Mouse (Mus musculus): Measurements from ENCODE around the gene Timp1. TPM values are rescaled to one million over a fixed set of nuclear protein-coding genes. Genes with fewer than 3 reads are reported as not detected.

Timp1 gene
- 2.0 and 2.4 TPM in 2 replicates for polyA plus RNA-seq (2012; rRNA removed)

DNA sequence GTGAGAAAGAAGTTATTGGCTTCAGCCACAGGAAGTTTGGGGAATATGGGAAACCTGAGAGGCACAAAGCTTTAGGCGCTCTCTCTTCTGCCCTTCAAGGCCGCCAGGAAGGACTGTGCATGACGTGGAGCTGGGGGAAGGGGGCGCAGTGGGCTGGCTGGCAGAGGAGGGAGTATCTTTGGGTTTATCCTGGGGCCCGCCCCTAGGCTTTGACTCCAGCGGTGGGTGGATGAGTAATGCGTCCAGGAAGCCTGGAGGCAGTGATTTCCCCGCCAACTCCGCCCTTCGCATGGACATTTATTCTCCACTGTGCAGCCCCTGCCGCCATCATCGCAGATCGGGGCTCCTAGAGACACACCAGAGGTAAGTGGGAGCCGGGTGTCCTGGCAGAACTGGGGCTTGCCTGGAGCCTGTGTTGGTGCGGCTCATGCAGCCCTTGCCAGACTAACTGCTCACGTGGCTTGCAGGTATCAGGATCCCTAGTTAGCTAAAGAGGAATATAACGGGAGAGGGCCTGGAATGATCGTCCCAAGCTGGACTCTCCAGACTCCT is at the start of gene Timp1:
Gene Timp1, plus strand, starts transcription at position 205 of the 552 bp plus-strand sequence.
- DNase-seq, result no peak
- TF ChIP-seq POLR2A (IDR thresholded peaks at IDR 0.05; ENCODE audit: low read depth, low read length) (no peak), CTCF (conservative IDR thresholded peaks at IDR 0.05; ENCODE audit: insufficient read depth, insufficient read length, low read depth, low read length) (no peak)
- H3K4me3 ChIP-seq (ENCODE audit: insufficient read depth, low read depth, low read length), result no peak within 1 kb of the TSS
- H3K27ac ChIP-seq (ENCODE audit: insufficient read depth, low read depth, low read length), result no peak within 1 kb of the TSS
- H3K4me1 ChIP-seq (ENCODE audit: control insufficient read depth, insufficient read depth, low read length), result no peaks in the 10 kb centered on the region
- 5% methylated on average over 18 of the region's 18 CpGs for WGBS
- no peaks in the 10 kb centered on the region for H3K36me3 ChIP-seq (ENCODE audit: control insufficient read depth, insufficient read depth, low read length)
- no peaks in the 10 kb centered on the region for H3K27me3 ChIP-seq (replicated peaks; ENCODE audit: control insufficient read depth, insufficient read depth, low read length)

DNA sequence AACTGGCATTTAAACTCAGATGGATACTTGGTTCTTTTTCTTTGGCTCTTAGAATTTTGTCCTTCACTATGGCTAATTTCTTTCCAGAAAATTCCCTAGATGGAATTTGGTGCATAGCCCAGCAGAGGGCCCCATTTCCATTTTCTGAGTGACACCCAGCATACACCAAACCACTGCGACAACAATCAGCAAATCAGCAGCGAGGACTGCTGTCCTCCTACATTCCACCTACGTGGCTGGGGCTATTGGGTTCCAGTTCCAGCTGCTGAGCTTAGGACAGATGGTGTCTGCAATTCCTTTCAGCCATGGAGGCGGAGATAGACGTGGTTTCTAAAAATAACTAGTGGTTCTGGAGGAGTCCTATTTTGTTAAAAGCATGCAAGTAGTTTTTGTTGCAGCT is 41.0 kb upstream of the Timp1 start:
- peak; percentile 67 for DNase-seq
- TF ChIP-seq POLR2A (IDR thresholded peaks at IDR 0.05; ENCODE audit: low read depth, low read length) (no peak), CTCF (conservative IDR thresholded peaks at IDR 0.05; ENCODE audit: insufficient read depth, insufficient read length, low read depth, low read length) (peak; percentile 47)
- Histone ChIP-seq H3K4me1 (ENCODE audit: control insufficient read depth, insufficient read depth, low read length) (no peaks in the 10 kb centered on the region), H3K4me3 (ENCODE audit: insufficient read depth, low read depth, low read length) (no peak overlapping the region), H3K36me3 (ENCODE audit: control insufficient read depth, insufficient read depth, low read length) (no peaks in the 10 kb centered on the region), H3K27ac (ENCODE audit: insufficient read depth, low read depth, low read length) (no peak overlapping the region), H3K27me3 (replicated peaks; ENCODE audit: control insufficient read depth, insufficient read depth, low read length) (no peaks in the 10 kb centered on the region)
- WGBS, result 3% methylated on average over 5 of the region's 5 CpGs

DNA sequence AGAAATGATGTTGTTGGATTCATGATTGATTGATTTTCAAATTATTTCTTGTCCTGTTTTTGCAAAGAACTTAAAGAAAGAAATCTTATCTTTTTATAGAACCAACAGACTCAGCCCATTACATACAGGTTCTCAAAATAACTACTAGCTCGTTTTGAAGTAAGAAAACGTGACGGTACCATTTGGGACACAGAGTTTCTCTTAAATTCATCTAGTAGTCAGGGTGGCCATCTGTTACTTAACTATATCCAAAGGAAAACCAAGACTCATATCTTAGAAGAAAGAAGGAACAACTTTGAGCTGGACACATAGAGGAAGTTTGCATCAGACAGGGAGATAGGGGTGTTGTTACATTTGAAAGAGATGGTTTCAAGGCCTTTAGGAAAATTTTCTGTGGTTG is 22.7 kb upstream of the Timp1 start:
- Histone ChIP-seq H3K4me1 (ENCODE audit: control insufficient read depth, insufficient read depth, low read length) (no peaks in the 10 kb centered on the region; the same call in 1 of the 2 replicates), H3K36me3 (ENCODE audit: control insufficient read depth, insufficient read depth, low read length) (no peaks in the 10 kb centered on the region), H3K27ac (ENCODE audit: insufficient read depth, low read depth, low read length) (no peak overlapping the region), H3K27me3 (replicated peaks; ENCODE audit: control insufficient read depth, insufficient read depth, low read length) (no peaks in the 10 kb centered on the region), H3K4me3 (ENCODE audit: insufficient read depth, low read depth, low read length) (no peak overlapping the region)
- TF ChIP-seq POLR2A (IDR thresholded peaks at IDR 0.05; ENCODE audit: low read depth, low read length) (no peak), CTCF (conservative IDR thresholded peaks at IDR 0.05; ENCODE audit: insufficient read depth, insufficient read length, low read depth, low read length) (no peak)
- no peak for DNase-seq
- 83% methylated on average over 3 of the region's 3 CpGs for whole genome bisulfite sequencing

GRCm38 (mm10) chrX:20847816-20848215 is 22.1 kb upstream of the Timp1 start:
- no peaks in the 10 kb centered on the region for H3K36me3 ChIP-seq (ENCODE audit: control insufficient read depth, insufficient read depth, low read length)
- WGBS, result 3% methylated on average over 2 of the region's 2 CpGs
- H3K27me3 ChIP-seq (replicated peaks; ENCODE audit: control insufficient read depth, insufficient read depth, low read length), result no peaks in the 10 kb centered on the region
- no peak for TF ChIP-seq CTCF (conservative IDR thresholded peaks at IDR 0.05; ENCODE audit: insufficient read depth, insufficient read length, low read depth, low read length)
- TF ChIP-seq POLR2A (IDR thresholded peaks at IDR 0.05; ENCODE audit: low read depth, low read length), result no peak
- H3K27ac ChIP-seq (ENCODE audit: insufficient read depth, low read depth, low read length), result no peak overlapping the region
- no peak overlapping the region for H3K4me3 ChIP-seq (ENCODE audit: insufficient read depth, low read depth, low read length)
- no peak for DNase-seq
- H3K4me1 ChIP-seq (ENCODE audit: control insufficient read depth, insufficient read depth, low read length), result no peaks in the 10 kb centered on the region; the same call in 1 of the 2 replicates

- no peaks in the 10 kb centered on the region for H3K27me3 ChIP-seq (replicated peaks; ENCODE audit: control insufficient read depth, insufficient read depth, low read length)
- H3K27ac ChIP-seq (ENCODE audit: insufficient read depth, low read depth, low read length), result 0 out of 2 replicates have a peak overlapping the region, but pooled peaks have one; percentile 43
- H3K4me3 ChIP-seq (ENCODE audit: insufficient read depth, low read depth, low read length), result peak overlapping the region; percentile 82
- DNase-seq, result peak; percentile 98
- no peaks in the 10 kb centered on the region; the same call in 1 of the 2 replicates for H3K4me1 ChIP-seq (ENCODE audit: control insufficient read depth, insufficient read depth, low read length)
- TF ChIP-seq POLR2A (IDR thresholded peaks at IDR 0.05; ENCODE audit: low read depth, low read length) (peak; percentile 70), CTCF (conservative IDR thresholded peaks at IDR 0.05; ENCODE audit: insufficient read depth, insufficient read length, low read depth, low read length) (no peak)
- H3K36me3 ChIP-seq (ENCODE audit: control insufficient read depth, insufficient read depth, low read length), result no peaks in the 10 kb centered on the region
- under 1% methylated on average over 42 of the region's 42 CpGs for WGBS
These were observed 21.5 kb upstream of the Timp1 start for GRCm38 (mm10) chrX:20848256-20848984.

GRCm38 (mm10) chrX:20853794-20854193 is 16.2 kb upstream of the Timp1 start:
- H3K4me1 ChIP-seq (ENCODE audit: control insufficient read depth, insufficient read depth, low read length), result no peaks in the 10 kb centered on the region; the same call in 1 of the 2 replicates
- no peak for DNase-seq
- H3K27me3 ChIP-seq (replicated peaks; ENCODE audit: control insufficient read depth, insufficient read depth, low read length), result no peaks in the 10 kb centered on the region
- TF ChIP-seq POLR2A (IDR thresholded peaks at IDR 0.05; ENCODE audit: low read depth, low read length) (no peak), CTCF (conservative IDR thresholded peaks at IDR 0.05; ENCODE audit: insufficient read depth, insufficient read length, low read depth, low read length) (no peak)
- 94% methylated on average over 7 of the region's 7 CpGs for WGBS
- H3K4me3 ChIP-seq (ENCODE audit: insufficient read depth, low read depth, low read length), result no peak overlapping the region
- H3K36me3 ChIP-seq (ENCODE audit: control insufficient read depth, insufficient read depth, low read length), result no peaks in the 10 kb centered on the region; the same call in 1 of the 2 replicates
- H3K27ac ChIP-seq (ENCODE audit: insufficient read depth, low read depth, low read length), result no peak overlapping the region

GRCm38 (mm10) chrX:20861453-20862104 is 8.4 kb upstream of the Timp1 start:
- Histone ChIP-seq H3K4me3 (ENCODE audit: insufficient read depth, low read depth, low read length) (no peak overlapping the region), H3K4me1 (ENCODE audit: control insufficient read depth, insufficient read depth, low read length) (no peaks in the 10 kb centered on the region), H3K27me3 (replicated peaks; ENCODE audit: control insufficient read depth, insufficient read depth, low read length) (no peaks in the 10 kb centered on the region), H3K36me3 (ENCODE audit: control insufficient read depth, insufficient read depth, low read length) (no peaks in the 10 kb centered on the region), H3K27ac (ENCODE audit: insufficient read depth, low read depth, low read length) (no peak overlapping the region)
- TF ChIP-seq CTCF (conservative IDR thresholded peaks at IDR 0.05; ENCODE audit: insufficient read depth, insufficient read length, low read depth, low read length), result no peak
- TF ChIP-seq POLR2A (IDR thresholded peaks at IDR 0.05; ENCODE audit: low read depth, low read length), result no peak
- no peak for DNase-seq
- WGBS, result 29% methylated on average over 5 of the region's 5 CpGs

All from kidney, adult 2 months (tissue).